Mouse (Mus musculus) liver, adult (tissue): ENCODE data around the gene Eps8l3.

Experiments used
- GATA4 ChIP-seq: IDR thresholded peaks from 2 replicates; pipeline ENCODE4 v1.6.1; 2014; ENCODE audit warnings: mild to moderate bottlenecking, low read length; ENCODE audit not compliant: insufficient replicate concordance

Eps8l3 gene

DNA sequence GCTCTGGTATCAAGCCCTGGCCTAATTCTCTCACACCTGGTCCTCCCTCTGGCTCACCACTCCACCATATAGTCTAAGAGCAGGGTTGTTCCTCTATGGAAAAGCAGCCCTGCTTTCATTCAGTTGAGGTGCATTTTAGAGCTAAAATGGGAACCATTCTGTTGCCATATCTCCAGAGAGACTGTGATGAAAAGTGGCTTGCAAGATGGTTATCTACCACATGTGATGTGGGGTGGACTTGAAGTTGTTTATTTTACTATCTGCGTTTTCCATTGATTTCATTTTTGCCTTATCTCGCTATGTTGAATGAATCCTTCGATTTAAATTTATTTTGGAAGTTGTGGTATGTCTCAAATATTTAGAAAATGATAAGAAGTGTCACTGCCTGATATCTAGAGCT, 30.2 kb upstream of the Eps8l3 start:
- no peak for TF ChIP-seq GATA4

DNA sequence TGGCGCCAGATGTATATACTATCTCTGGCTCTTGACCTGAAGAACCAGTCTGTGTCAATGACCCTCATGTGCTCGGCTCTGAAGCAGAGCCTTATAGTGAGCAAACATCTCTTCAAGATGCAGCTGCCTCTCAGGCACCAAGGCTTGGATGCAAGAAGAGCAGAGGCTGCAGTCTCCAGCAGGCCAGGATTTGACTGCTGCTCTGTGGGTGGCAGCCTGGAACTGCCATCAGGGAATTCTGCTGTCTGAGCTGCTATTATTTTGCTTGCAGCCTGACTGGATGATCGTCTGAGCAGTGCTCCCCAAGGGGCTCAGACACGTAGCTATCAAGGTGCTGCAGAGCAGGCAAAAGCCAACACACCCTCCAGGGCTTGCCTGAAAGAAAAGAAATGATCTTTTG, 28.9 kb upstream of the Eps8l3 start:
- TF ChIP-seq GATA4, result no peak

DNA sequence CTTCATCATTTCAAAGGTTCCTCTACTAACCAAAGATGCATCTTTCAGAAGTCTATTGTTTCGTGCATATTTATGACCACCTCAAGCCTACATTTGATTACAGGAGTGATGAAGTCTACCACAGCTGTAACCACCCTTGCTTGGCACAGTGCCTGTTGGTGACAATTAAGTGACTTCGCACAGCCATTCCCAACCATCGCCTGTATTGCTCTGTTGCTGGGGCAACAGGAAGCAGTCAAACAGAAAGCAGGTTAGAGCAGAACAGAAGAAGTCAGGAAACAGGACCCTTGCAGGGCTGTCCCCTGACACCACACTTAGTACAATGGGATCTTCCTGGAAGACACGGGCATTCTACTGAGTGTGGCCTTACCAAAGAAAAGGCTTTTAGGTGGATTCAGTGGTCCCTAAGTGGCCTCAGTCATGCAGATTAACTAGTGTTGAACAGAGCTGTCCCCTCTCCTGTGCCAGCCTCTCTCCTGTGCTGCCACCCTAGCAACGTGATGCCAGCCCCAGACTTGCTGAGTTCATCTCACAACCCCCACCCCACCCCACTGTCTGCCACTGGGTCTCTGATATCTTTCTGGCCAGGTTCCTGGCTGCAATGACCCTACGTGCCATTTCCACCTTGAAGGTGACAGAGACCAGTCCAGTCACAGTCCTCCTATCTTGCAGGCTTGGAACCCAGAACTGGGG, 27.9 kb upstream of the Eps8l3 start:
- TF ChIP-seq GATA4, result no peak

DNA sequence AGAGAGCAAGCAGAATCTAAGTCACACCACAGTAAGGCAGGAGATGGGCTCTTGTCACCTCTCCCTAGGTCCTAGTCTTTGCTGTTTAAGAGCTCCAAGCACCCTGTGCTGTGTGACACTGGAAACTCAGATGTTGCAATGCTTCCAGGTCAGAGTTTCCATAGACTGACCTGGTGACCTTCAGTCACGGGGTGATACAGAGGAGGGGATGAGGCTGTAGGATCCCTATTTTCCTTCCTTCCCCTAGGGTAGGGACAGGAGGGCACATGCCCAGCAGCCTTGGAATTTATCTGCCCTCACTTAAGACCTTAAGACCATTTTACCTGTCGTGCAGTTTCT, 27.4 kb upstream of the Eps8l3 start:
- TF ChIP-seq GATA4, result no peak

DNA sequence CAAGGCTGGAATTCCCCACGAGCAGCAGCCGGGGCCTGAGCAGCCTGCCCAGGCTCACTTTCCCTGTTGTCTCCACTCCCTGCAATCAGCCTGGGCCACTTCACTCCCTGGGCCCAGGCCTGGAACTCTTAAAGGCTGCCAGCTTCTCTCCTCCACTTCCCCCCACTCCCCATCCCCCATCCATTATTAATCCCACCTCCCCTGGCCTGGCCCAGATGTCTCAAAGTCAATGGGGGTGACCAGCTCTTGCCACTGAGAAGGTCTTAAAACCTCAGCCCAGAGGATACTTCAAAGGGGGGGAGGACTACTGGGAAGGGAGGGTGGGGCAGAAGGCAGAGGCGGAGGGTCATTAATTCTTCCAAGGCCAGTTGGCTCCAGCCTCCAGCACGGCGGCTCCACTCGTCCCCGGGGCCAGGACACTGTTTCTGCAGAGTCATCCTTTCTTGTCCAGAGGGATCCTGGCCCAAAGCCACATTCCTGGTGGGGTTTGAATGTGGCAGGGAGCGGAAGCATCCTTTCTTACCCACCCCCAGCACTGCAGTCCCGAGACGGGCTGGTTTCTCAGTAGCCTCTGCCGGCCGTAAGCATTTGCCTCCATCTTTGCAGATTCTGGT, 26.5 kb upstream of the Eps8l3 start:
- no peak for TF ChIP-seq GATA4

DNA sequence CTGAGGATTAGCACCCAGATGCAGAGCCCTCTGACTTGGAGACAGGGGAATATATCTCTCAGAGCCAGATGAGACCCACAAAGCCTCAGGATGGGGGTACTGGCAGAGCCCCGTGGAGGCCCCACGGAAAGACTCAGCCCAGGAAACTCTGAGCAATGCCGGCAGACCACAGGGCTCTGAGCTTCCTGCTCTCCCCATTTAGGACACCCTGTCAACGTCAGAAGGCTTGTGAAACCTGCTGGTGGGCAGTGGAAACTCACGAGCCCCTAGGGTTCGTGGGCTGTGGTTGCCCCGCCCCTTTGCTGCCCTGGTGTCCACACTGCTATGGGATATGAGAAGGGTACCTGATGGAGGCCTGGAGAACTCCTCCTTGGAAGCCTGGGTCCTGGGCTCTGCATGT, 24.2 kb upstream of the Eps8l3 start:
- TF ChIP-seq GATA4, result no peak

DNA sequence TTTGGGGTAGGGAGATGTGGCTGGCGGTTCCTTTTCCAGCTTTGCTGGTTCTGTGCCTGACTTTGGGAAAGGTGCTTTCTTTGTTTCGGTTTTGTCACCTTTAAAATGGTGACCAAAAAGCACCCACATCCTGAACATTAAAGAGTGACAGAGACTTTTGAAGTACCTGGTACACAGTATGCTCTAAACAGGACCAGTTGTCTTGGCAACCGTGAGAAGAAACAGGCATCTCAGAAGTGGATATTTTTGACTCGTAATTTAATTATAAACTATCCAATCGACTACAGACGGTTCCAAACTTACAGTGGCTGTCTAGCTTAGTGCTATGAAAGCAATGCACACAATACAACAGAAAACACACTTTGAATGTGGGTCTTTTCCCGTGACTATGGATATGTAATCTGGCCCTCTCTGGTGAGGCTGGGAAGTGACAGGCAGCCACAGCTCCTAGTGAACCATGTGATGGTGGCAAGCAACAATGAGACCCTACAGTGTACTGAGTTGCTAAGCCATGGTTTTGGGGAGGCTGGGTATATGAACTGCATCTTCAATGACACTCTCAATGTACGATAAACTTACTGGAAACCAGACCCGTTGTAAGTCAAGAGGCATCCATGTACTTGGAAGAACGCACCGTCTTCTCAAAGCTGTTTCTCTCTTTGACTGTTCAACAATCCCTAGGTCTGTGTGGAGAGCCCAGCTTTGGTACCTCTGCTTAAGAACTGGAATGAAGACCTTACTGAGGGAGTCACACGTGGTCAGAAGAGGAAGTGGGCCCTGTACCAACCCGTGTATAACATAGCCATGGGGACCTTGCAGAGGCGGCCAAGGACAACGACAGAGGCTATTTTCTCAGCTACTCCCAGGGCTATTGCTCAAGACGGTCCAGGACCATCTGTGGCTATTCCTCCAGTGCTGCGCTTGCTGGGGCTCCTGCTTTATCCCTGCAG, 23.5 kb upstream of the Eps8l3 start:
- no peak for TF ChIP-seq GATA4

DNA sequence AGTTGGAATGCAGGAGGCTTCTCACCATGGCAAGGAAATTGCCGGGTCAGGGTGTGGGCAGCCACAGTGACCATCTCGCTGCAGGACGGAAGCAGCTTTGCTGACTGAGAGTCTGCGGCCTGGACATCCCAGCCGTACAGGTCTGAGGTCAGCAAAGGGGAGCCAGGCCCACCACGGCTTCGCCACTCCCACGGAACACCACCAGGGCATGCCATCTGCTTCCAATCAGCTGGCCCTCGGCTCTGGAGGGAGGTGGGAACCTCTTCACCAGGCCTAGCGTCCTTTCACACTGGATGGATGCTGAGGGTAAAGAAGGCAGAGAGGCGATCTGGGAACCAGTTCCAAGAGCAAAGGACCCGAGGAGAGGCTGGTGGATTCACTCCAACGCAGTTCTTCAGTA, 21.7 kb upstream of the Eps8l3 start:
- TF ChIP-seq GATA4, result no peak

DNA sequence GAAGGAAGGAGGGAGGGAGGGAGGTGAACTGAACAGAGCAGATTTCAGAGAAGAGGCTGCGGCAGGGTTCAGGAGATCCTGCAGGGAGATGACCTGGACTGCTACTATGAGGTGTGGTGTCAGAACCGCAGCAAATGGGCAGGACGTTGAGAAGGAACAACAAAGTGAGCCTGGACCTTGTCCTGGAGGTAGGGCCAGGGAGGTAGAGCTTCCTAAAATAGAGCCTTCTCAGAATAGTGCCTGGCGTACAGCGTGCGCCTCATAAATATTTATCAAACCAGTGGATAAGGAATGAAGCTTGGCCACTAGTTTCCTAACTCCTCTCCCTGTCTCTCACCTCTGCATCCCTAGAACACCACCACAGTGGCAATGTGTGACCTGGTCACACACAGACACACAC, 19.4 kb upstream of the Eps8l3 start:
- no peak for TF ChIP-seq GATA4

DNA sequence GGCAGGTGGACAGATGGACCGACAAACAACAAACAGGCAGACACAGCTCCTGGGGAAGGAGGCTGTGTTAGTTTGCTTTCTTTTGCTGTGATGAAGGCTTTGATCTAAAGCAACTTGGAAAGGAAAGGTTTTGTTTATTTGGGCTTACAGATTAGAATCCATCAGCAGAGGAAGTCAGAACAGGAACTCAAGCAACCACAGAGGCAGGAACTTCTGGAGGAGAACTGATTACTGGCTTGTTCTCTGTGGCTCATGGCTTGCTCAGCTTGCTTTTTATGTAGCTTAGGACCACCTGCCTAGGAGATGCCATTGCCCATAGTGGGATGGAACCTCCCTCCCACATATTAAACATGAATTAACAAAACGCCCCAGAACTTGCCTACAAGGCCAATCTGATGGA, 14.6 kb upstream of the Eps8l3 start:
- peak; percentile 48; the same call in 1 of the 2 replicates for TF ChIP-seq GATA4

DNA sequence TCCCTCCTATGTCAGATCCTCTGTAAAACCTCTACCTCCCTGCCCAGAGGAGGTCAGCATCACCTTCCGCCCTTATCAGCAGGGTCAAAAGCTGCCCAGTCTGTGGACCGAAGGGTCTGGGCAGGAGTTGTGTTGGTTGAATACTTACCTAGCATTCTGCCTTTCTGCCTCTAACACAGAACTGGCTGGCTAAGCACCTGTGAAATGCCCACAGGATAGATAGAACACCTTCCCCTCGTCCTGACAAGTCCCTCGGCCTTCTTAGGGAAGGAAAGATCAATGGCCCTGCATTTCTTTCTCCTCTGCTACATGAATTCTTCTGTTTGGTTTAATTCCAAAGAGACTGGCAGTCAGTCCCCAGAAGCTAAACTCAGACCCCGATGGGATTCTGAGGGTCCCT, 13.6 kb upstream of the Eps8l3 start:
- TF ChIP-seq GATA4, result no peak

DNA sequence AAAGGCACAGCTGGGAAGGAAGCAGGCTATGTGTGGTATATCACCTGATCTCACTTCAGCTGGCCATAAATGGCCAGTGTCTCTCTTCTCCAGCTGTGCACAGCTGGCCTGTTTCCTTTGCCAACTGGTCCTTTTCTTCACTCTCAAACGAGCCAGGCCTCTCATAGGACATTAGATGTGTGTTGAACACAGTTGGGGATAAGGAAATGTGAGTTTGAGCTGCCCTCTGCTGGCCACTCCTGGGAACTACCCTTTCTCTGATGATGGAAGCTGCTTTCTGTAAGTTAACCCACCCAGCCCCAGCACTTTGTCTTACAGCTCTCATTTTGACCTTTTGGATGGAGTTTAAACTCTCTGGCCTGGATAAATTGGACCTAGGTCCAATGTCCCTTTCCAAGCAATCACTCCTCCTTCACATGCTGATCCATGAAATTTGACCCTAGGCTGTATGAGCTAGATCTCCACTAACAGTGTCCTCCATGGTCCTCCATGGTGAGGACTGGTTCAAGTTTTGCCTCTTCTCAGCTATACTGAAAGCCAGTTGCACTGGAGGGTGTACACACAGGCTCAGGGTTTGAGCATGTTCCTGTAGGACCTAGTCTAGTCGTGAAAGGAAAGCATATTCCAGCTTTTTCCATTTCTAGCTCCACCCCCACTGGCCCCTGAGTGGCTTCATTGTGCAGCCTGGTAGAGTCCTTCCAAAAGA, 13.0 kb upstream of the Eps8l3 start:
- TF ChIP-seq GATA4, result no peak

DNA sequence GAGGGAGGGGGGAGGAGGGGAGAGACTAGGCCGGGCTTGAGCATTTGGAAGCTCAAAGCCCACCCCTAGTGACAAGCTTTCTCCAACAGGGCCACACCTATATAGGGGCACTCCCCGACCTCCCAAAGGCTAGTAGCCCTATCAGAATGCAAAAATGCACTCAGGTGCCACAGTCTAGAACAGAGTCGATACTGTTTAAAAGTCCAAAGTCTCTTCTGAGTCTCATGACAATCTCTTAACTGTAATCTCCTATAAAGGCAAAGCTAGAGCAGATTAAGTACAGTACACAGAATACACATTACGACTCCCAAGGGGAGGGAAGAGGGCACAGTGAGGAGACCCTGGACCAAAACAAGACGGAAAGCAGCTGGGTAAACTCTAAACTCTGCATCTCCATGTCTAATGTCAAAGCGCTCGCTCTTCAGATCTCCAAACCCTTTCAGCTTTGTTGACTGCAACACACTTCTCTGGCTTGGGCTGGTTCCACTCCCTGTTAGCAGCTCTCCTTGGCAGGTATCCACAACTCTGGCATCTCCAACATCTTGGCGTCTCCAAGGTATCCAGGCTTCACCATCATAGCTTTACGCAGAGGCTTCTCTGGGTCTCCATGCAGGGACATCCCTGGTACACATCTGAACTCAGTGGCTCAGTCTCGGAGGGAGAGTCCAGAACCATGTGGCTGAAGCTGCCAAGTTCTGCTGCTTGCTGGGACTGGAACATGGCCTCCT, 11.5 kb upstream of the Eps8l3 start:
- TF ChIP-seq GATA4, result no peak

DNA sequence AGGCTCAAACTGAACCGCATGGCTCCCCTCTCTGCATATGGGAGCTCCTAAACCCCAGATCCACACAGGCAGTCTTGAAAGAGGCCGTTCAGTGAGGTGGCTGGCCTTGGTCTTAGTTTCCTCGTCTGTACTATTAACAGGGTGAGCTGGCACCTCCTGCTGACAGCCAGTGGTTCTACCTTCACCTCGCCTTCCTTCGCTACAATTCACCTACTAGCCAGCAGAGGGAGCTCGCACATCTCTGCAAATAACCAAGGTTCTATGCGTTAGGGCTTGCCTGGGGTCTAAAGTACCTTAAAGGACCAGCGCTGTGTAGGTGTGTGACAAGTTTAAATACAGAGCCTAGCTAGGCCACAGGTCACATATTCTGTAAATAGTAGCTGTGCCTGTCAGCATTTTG, 9.9 kb upstream of the Eps8l3 start:
- no peak for TF ChIP-seq GATA4

DNA sequence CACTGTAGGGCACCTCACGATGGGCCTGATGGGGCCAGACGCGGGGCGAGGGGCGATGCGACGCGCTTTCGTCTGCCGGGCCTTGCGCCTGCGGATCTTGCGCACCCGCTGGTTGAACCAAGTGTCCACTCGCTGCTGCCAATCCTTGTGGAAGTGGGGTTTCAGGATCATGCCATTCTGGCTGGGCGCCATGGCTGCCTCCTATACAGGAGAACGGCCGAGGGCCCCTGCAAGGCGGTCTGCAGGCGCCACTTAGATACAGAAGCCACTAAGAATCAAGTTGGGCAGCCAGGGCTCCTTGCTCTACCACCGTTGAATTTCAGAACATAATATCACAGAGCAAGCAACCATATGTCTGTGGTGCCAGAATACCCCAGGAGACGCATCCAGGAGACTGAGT, 8.6 kb upstream of the Eps8l3 start:
- TF ChIP-seq GATA4, result no peak
